Mouse (Mus musculus): ENCODE measurements around the gene Olfr1412. TPM values are rescaled to one million over a fixed set of nuclear protein-coding genes. Genes with fewer than 3 reads are reported as not detected.

The Olfr1412 gene
- polyA plus RNA-seq (2012; rRNA removed) = not detected in 2 replicates

GRCm38 (mm10) chr1:92585479-92585878, at the start of gene Olfr1412:
TSS of gene Olfr1412 (plus strand) at chr1:92585779.
- no peak for DNase-seq
- Histone ChIP-seq H3K27me3 (replicated peaks; ENCODE audit: control insufficient read depth, insufficient read depth, low read length) (0 out of 2 replicates have a peak, but pooled peaks cover 1% of the 10 kb centered on the region), H3K4me1 (ENCODE audit: control insufficient read depth, insufficient read depth, low read length) (no peaks in the 10 kb centered on the region), H3K36me3 (ENCODE audit: control insufficient read depth, insufficient read depth, low read length) (no peaks in the 10 kb centered on the region), H3K4me3 (ENCODE audit: insufficient read depth, low read depth, low read length) (no peak within 1 kb of the TSS), H3K27ac (ENCODE audit: insufficient read depth, low read depth, low read length) (no peak within 1 kb of the TSS)
- TF ChIP-seq CTCF (conservative IDR thresholded peaks at IDR 0.05; ENCODE audit: insufficient read depth, insufficient read length, low read depth, low read length) = no peak
- no peak for TF ChIP-seq POLR2A (IDR thresholded peaks at IDR 0.05; ENCODE audit: low read depth, low read length)
- 88% methylated on average over 2 of the region's 2 CpGs for WGBS

- H3K4me3 ChIP-seq (ENCODE audit: insufficient read depth, low read depth, low read length) = no peak overlapping the region
- H3K27ac ChIP-seq (ENCODE audit: insufficient read depth, low read depth, low read length) = no peak overlapping the region
- no peaks in the 10 kb centered on the region for H3K4me1 ChIP-seq (ENCODE audit: control insufficient read depth, insufficient read depth, low read length)
- DNase-seq = no peak
- peaks cover 1% of the 10 kb centered on the region; the same call in 1 of the 2 replicates for H3K27me3 ChIP-seq (replicated peaks; ENCODE audit: control insufficient read depth, insufficient read depth, low read length)
- TF ChIP-seq CTCF (conservative IDR thresholded peaks at IDR 0.05; ENCODE audit: insufficient read depth, insufficient read length, low read depth, low read length) = no peak
- no peak for TF ChIP-seq POLR2A (IDR thresholded peaks at IDR 0.05; ENCODE audit: low read depth, low read length)
- H3K36me3 ChIP-seq (ENCODE audit: control insufficient read depth, insufficient read depth, low read length) = no peaks in the 10 kb centered on the region
- WGBS = 38% methylated on average over 5 of the region's 5 CpGs
Observed at GRCm38 (mm10) chr1:92536972-92537371, 48.6 kb upstream of the Olfr1412 start.

GRCm38 (mm10) chr1:92539071-92539470, 46.5 kb upstream of the Olfr1412 start:
- peaks cover 1% of the 10 kb centered on the region; the same call in 1 of the 2 replicates for H3K27me3 ChIP-seq (replicated peaks; ENCODE audit: control insufficient read depth, insufficient read depth, low read length)
- H3K27ac ChIP-seq (ENCODE audit: insufficient read depth, low read depth, low read length) = no peak overlapping the region
- no peaks in the 10 kb centered on the region for H3K4me1 ChIP-seq (ENCODE audit: control insufficient read depth, insufficient read depth, low read length)
- no peak for TF ChIP-seq CTCF (conservative IDR thresholded peaks at IDR 0.05; ENCODE audit: insufficient read depth, insufficient read length, low read depth, low read length)
- no peak for TF ChIP-seq POLR2A (IDR thresholded peaks at IDR 0.05; ENCODE audit: low read depth, low read length)
- 48% methylated on average over 2 of the region's 2 CpGs for WGBS
- DNase-seq = no peak
- no peak overlapping the region for H3K4me3 ChIP-seq (ENCODE audit: insufficient read depth, low read depth, low read length)
- H3K36me3 ChIP-seq (ENCODE audit: control insufficient read depth, insufficient read depth, low read length) = no peaks in the 10 kb centered on the region

- H3K27me3 ChIP-seq (replicated peaks; ENCODE audit: control insufficient read depth, insufficient read depth, low read length) = no peaks in the 10 kb centered on the region
- H3K4me1 ChIP-seq (ENCODE audit: control insufficient read depth, insufficient read depth, low read length) = no peaks in the 10 kb centered on the region
- no peak for DNase-seq
- no peak for TF ChIP-seq CTCF (conservative IDR thresholded peaks at IDR 0.05; ENCODE audit: insufficient read depth, insufficient read length, low read depth, low read length)
- no peak for TF ChIP-seq POLR2A (IDR thresholded peaks at IDR 0.05; ENCODE audit: low read depth, low read length)
- 83% methylated on average over 2 of the region's 2 CpGs for WGBS
- H3K4me3 ChIP-seq (ENCODE audit: insufficient read depth, low read depth, low read length) = no peak overlapping the region
- no peaks in the 10 kb centered on the region for H3K36me3 ChIP-seq (ENCODE audit: control insufficient read depth, insufficient read depth, low read length)
- no peak overlapping the region for H3K27ac ChIP-seq (ENCODE audit: insufficient read depth, low read depth, low read length)
Observed at GRCm38 (mm10) chr1:92545929-92546328, 39.6 kb upstream of the Olfr1412 start.

- Histone ChIP-seq H3K27me3 (replicated peaks; ENCODE audit: control insufficient read depth, insufficient read depth, low read length) (no peaks in the 10 kb centered on the region), H3K36me3 (ENCODE audit: control insufficient read depth, insufficient read depth, low read length) (no peaks in the 10 kb centered on the region), H3K4me3 (ENCODE audit: insufficient read depth, low read depth, low read length) (no peak within 1 kb of the TSS), H3K27ac (ENCODE audit: insufficient read depth, low read depth, low read length) (no peak within 1 kb of the TSS), H3K4me1 (ENCODE audit: control insufficient read depth, insufficient read depth, low read length) (no peaks in the 10 kb centered on the region)
- TF ChIP-seq POLR2A (IDR thresholded peaks at IDR 0.05; ENCODE audit: low read depth, low read length) (no peak), CTCF (conservative IDR thresholded peaks at IDR 0.05; ENCODE audit: insufficient read depth, insufficient read length, low read depth, low read length) (no peak)
- 86% methylated on average over 3 of the region's 3 CpGs for WGBS
- no peak for DNase-seq
Observed at GRCm38 (mm10) chr1:92571022-92571421, 14.6 kb upstream of the Olfr1412 start, which contains the start of gene Olfr1413. TSS of gene Olfr1413 (plus strand) at chr1:92571322.

GRCm38 (mm10) chr1:92594111-92594510, 8.5 kb downstream of the Olfr1412 start, which contains the start of gene Olfr1411:
TSS of gene Olfr1411 (plus strand) at chr1:92594411.
- H3K27ac ChIP-seq (ENCODE audit: insufficient read depth, low read depth, low read length) = no peak within 1 kb of the TSS
- TF ChIP-seq POLR2A (IDR thresholded peaks at IDR 0.05; ENCODE audit: low read depth, low read length) (no peak), CTCF (conservative IDR thresholded peaks at IDR 0.05; ENCODE audit: insufficient read depth, insufficient read length, low read depth, low read length) (no peak)
- no peaks in the 10 kb centered on the region for H3K36me3 ChIP-seq (ENCODE audit: control insufficient read depth, insufficient read depth, low read length)
- H3K4me3 ChIP-seq (ENCODE audit: insufficient read depth, low read depth, low read length) = no peak within 1 kb of the TSS
- H3K4me1 ChIP-seq (ENCODE audit: control insufficient read depth, insufficient read depth, low read length) = no peaks in the 10 kb centered on the region
- no peak for DNase-seq
- no peaks in the 10 kb centered on the region for H3K27me3 ChIP-seq (replicated peaks; ENCODE audit: control insufficient read depth, insufficient read depth, low read length)

GRCm38 (mm10) chr1:92596019-92596418, 10.4 kb downstream of the Olfr1412 start:
- TF ChIP-seq CTCF (conservative IDR thresholded peaks at IDR 0.05; ENCODE audit: insufficient read depth, insufficient read length, low read depth, low read length) = no peak
- no peak for TF ChIP-seq POLR2A (IDR thresholded peaks at IDR 0.05; ENCODE audit: low read depth, low read length)
- Histone ChIP-seq H3K27ac (ENCODE audit: insufficient read depth, low read depth, low read length) (no peak overlapping the region), H3K4me1 (ENCODE audit: control insufficient read depth, insufficient read depth, low read length) (no peaks in the 10 kb centered on the region), H3K27me3 (replicated peaks; ENCODE audit: control insufficient read depth, insufficient read depth, low read length) (no peaks in the 10 kb centered on the region), H3K36me3 (ENCODE audit: control insufficient read depth, insufficient read depth, low read length) (no peaks in the 10 kb centered on the region), H3K4me3 (ENCODE audit: insufficient read depth, low read depth, low read length) (no peak overlapping the region)
- WGBS = 66% methylated on average over 3 of the region's 3 CpGs
- no peak for DNase-seq
